Mouse (Mus musculus) myocyte (in vitro differentiated cells): ENCODE data around the gene Syk. TPM values are rescaled to one million over a fixed set of nuclear protein-coding genes. Genes with fewer than 3 reads are reported as not detected.

Source experiments
- H3K27me3 ChIP-seq: one replicate; pipeline ENCODE4 v1.6.1; 2011; ENCODE audit not compliant: control insufficient read depth, insufficient read depth, insufficient read length
- H3K36me3 ChIP-seq: one replicate; pipeline ENCODE4 v1.6.1; 2011; ENCODE audit not compliant: control insufficient read depth, insufficient read depth
- H3K4me2 ChIP-seq: one replicate; pipeline ENCODE4 v1.6.1; 2011; ENCODE audit warnings: low read depth, control low read depth
- H3K4me3 ChIP-seq: one replicate; pipeline ENCODE4 v1.5.1; 2011; ENCODE audit warnings: mild to moderate bottlenecking, control low read depth, moderate library complexity
- H3K79me2 ChIP-seq: one replicate; pipeline ENCODE4 v1.6.1; 2011; ENCODE audit not compliant: control insufficient read depth, insufficient read depth
- H3ac ChIP-seq: one replicate; pipeline ENCODE4 v1.6.1; 2011; ENCODE audit not compliant: control insufficient read depth, insufficient read length
- CEBPB ChIP-seq: IDR thresholded peaks from 2 replicates; pipeline ENCODE4 v1.6.1; 2011; ENCODE audit warnings: mild to moderate bottlenecking, moderate library complexity; ENCODE audit not compliant: poor library complexity, insufficient read depth, severe bottlenecking
- E2F4 ChIP-seq: IDR thresholded peaks from one replicate; pipeline ENCODE4 v1.6.1; 2011; ENCODE audit warnings: mild to moderate bottlenecking, control low read depth, moderate library complexity; ENCODE audit not compliant: insufficient read depth
- MAX ChIP-seq: IDR thresholded peaks from one replicate; pipeline ENCODE4 v1.6.1; 2011; ENCODE audit warnings: low read depth, mild to moderate bottlenecking, control low read depth
- MYOD1 ChIP-seq, 3 experiments: IDR thresholded peaks; one replicate each; pipeline ENCODE4 v1.6.1; 2011; ENCODE audit warnings: control low read depth in 2 of 3, low read depth in 2 of 3, mild to moderate bottlenecking in 2 of 3, moderate library complexity in 1 of 3; ENCODE audit not compliant: insufficient read length in 2 of 3, control insufficient read depth in 1 of 3
- MYOG ChIP-seq, 3 experiments: IDR thresholded peaks; one replicate each; pipeline ENCODE4 v1.6.1; 2011; ENCODE audit warnings: control low read depth in 2 of 3, low read depth in 2 of 3, mild to moderate bottlenecking in 2 of 3; ENCODE audit not compliant: insufficient read length in 2 of 3, control insufficient read depth in 1 of 3, insufficient read depth in 1 of 3
- POLR2A ChIP-seq: IDR thresholded peaks from one replicate; pipeline ENCODE4 v1.6.1; 2011; ENCODE audit warnings: low read depth, mild to moderate bottlenecking, control low read depth, moderate library complexity; ENCODE audit not compliant: insufficient read length
- POLR2AphosphoS2 ChIP-seq: IDR thresholded peaks from one replicate; pipeline ENCODE4 v1.6.1; 2011; ENCODE audit warnings: low read depth, control low read depth; ENCODE audit not compliant: insufficient read length
- REST ChIP-seq: IDR thresholded peaks from one replicate; pipeline ENCODE4 v1.6.1; 2011; ENCODE audit warnings: mild to moderate bottlenecking, control low read depth, moderate library complexity; ENCODE audit not compliant: insufficient read depth, insufficient read length
- SRF ChIP-seq: IDR thresholded peaks from one replicate; pipeline ENCODE4 v1.6.1; 2011; ENCODE audit warnings: low read depth; ENCODE audit not compliant: control insufficient read depth, insufficient read length
- TCF12 ChIP-seq: IDR thresholded peaks from one replicate; pipeline ENCODE4 v1.6.1; 2011; ENCODE audit warnings: mild to moderate bottlenecking, control low read depth; ENCODE audit not compliant: poor library complexity, insufficient read depth, severe bottlenecking
- TCF3 ChIP-seq: IDR thresholded peaks from one replicate; pipeline ENCODE4 v1.6.1; 2011; ENCODE audit warnings: low read depth, control low read depth; ENCODE audit not compliant: insufficient read length
- USF1 ChIP-seq: IDR thresholded peaks from one replicate; pipeline ENCODE4 v1.6.1; 2011; ENCODE audit warnings: low read depth, mild to moderate bottlenecking, control low read depth, moderate library complexity
- polyA plus RNA-seq: library from polyadenylated mRNA; unstranded; fragments of >200 nt; fragmentation: generic; extraction: Trizol; gene quantifications from one replicate; pipeline ENCODE4 v1.2.1, GENCODE M21; 2012; ENCODE audit warnings: missing spikeins

Gene Syk
- polyA plus RNA-seq, 1 experiment: 0.42 TPM

DNA sequence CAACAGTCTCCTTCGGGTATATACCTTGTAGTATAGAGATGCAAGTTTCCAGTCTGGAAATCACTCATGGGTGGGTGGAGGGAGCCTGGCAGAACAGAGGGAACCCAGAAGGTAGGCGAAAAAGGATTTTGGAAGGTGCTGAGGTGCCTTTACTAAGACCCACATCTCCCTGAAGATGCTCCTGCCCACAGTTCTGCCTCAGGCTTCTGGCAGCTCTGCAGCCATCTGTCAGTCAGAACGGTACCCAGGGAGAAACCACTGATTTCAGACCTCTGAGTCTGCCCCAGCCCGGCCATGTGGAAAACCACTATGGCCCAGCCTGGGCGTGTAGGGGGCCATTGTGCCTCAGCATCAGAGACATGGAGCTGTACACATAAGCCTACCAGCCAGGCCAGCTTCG lies 43.5 kb upstream of the Syk start:
- Histone ChIP-seq H3K27me3 (no peaks in the 10 kb centered on the region), H3ac (no peak overlapping the region), H3K79me2 (no peaks in the 10 kb centered on the region), H3K4me2 (no peak overlapping the region), H3K36me3 (no peaks in the 10 kb centered on the region), H3K4me3 (no peak overlapping the region)
- TF ChIP-seq POLR2A: no peak
- TF ChIP-seq USF1: no peak
- no peak for TF ChIP-seq TCF12

GRCm38 (mm10) chr13:52541385-52542035 lies 41.5 kb upstream of the Syk start:
- no peak overlapping the region for H3K4me3 ChIP-seq
- TF ChIP-seq MYOG (IDR thresholded peaks at IDR 0.05; ENCODE audit: control insufficient read depth in 1 of 3, insufficient read depth in 1 of 3, insufficient read length in 2 of 3, low read depth in 2 of 3): peak; percentile 85 to 97 (median 91)
- TF ChIP-seq TCF12: peak; percentile 37
- TF ChIP-seq CEBPB: no peak
- TF ChIP-seq MYOD1 (IDR thresholded peaks at IDR 0.05; ENCODE audit: control insufficient read depth in 1 of 3, insufficient read length in 2 of 3, low read depth in 2 of 3): peak; percentile 10 to 96 (median 91)
- no peak for TF ChIP-seq REST
- TF ChIP-seq TCF3: peak; percentile 89
- no peak overlapping the region for H3ac ChIP-seq
- peak overlapping the region; percentile 32 for H3K4me2 ChIP-seq
- no peaks in the 10 kb centered on the region for H3K79me2 ChIP-seq
- H3K27me3 ChIP-seq: no peaks in the 10 kb centered on the region
- H3K36me3 ChIP-seq: no peaks in the 10 kb centered on the region

- Histone ChIP-seq H3K27me3 (no peaks in the 10 kb centered on the region), H3K4me2 (peak overlapping the region; percentile 32), H3ac (no peak overlapping the region), H3K79me2 (no peaks in the 10 kb centered on the region), H3K4me3 (no peak overlapping the region), H3K36me3 (no peaks in the 10 kb centered on the region)
- TF ChIP-seq E2F4: no peak
- no peak for TF ChIP-seq POLR2A
- no peak for TF ChIP-seq POLR2AphosphoS2
- no peak for TF ChIP-seq MAX
- no peak for TF ChIP-seq MYOD1 (IDR thresholded peaks at IDR 0.05; ENCODE audit: control insufficient read depth in 1 of 3, insufficient read length in 2 of 3, low read depth in 2 of 3)
- TF ChIP-seq USF1: no peak
- TF ChIP-seq SRF: no peak
- TF ChIP-seq MYOG (IDR thresholded peaks at IDR 0.05; ENCODE audit: control insufficient read depth in 1 of 3, insufficient read depth in 1 of 3, insufficient read length in 2 of 3, low read depth in 2 of 3): no peak
- no peak for TF ChIP-seq TCF3
- TF ChIP-seq TCF12: no peak
- TF ChIP-seq REST: no peak
- TF ChIP-seq CEBPB: no peak
Measured at GRCm38 (mm10) chr13:52542036-52542526, 40.9 kb upstream of the Syk start.

DNA sequence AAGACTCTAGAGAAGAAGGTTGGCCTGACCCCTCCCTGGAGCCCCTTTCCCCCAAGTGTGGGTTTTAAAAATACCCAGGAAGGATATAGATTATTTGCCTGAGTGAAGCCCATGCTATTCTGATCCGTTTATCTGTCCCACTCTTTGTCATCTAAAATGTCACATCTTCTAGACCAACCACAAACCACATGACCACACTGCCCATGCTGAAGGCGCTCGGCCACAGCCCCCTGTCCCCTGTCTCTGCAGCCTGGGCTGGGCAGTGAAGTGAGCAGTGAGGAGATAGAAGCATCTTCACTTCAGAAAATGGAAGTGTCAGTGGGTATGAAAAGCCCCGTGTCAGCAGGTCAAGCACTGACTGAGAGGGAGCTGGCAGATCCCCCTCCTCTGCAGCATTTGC lies 40.3 kb upstream of the Syk start:
- no peaks in the 10 kb centered on the region for H3K36me3 ChIP-seq
- no peak overlapping the region for H3K4me3 ChIP-seq
- H3K79me2 ChIP-seq: no peaks in the 10 kb centered on the region
- H3K27me3 ChIP-seq: no peaks in the 10 kb centered on the region
- TF ChIP-seq USF1: no peak
- no peak for TF ChIP-seq MYOD1 (IDR thresholded peaks at IDR 0.05; ENCODE audit: control insufficient read depth in 1 of 3, insufficient read length in 2 of 3, low read depth in 2 of 3)
- no peak for TF ChIP-seq SRF
- TF ChIP-seq MAX: no peak
- no peak for TF ChIP-seq TCF3
- no peak for TF ChIP-seq POLR2AphosphoS2
- no peak for TF ChIP-seq CEBPB
- TF ChIP-seq TCF12: no peak
- TF ChIP-seq POLR2A: no peak
- H3ac ChIP-seq: no peak overlapping the region
- no peak overlapping the region for H3K4me2 ChIP-seq

DNA sequence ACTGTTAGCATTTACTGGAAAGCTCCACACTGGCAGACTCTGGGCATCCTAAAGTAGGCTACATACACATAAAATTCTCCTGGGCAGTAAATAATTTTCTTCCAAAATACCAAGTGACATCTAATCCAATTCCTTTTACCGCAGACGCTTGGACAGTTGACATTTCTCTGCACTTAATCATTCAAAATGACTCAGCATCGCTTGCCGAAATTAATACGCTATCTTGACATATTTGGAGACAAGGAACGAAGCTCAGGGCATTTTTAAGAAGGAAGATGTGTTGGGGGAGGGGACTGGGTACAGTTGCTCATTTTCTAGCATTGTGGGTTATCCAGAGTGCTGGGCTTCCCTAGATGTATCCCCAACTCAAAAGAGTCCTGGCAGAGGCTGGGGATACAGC lies 36.7 kb upstream of the Syk start:
- H3K36me3 ChIP-seq: no peaks in the 10 kb centered on the region
- no peaks in the 10 kb centered on the region for H3K27me3 ChIP-seq
- no peak for TF ChIP-seq POLR2A
- no peak for TF ChIP-seq MAX
- TF ChIP-seq E2F4: no peak
- TF ChIP-seq TCF3: no peak
- TF ChIP-seq SRF: no peak
- TF ChIP-seq USF1: no peak
- no peak for TF ChIP-seq MYOG (IDR thresholded peaks at IDR 0.05; ENCODE audit: control insufficient read depth in 1 of 3, insufficient read depth in 1 of 3, insufficient read length in 2 of 3, low read depth in 2 of 3)
- TF ChIP-seq REST: no peak
- TF ChIP-seq POLR2AphosphoS2: no peak
- TF ChIP-seq CEBPB: no peak
- TF ChIP-seq TCF12: no peak
- H3K4me3 ChIP-seq: no peak overlapping the region
- no peak overlapping the region for H3ac ChIP-seq
- H3K4me2 ChIP-seq: peak overlapping the region; percentile 44
- no peaks in the 10 kb centered on the region for H3K79me2 ChIP-seq
